Mouse (Mus musculus) brain, embryonic 14.5 days (tissue): ENCODE measurements at regions not wholly inside any gene's neighbourhood (a gene's known extent, or its start where the extent isn't known, plus 50 kb on each side); places are given as distances from the start of the nearest gene placed in this dataset.

Experiments
- CTCF ChIP-seq: fragments of 200-500 bp; IDR thresholded peaks from 2 replicates; pipeline ENCODE4 v1.5.1; 2012; ENCODE audit warnings: inconsistent platforms, mild to moderate bottlenecking, moderate library complexity, borderline replicate concordance; ENCODE audit not compliant: insufficient read depth, insufficient read length; ENCODE audit errors: extremely low read depth
- POLR2A ChIP-seq: fragments of 200-500 bp; IDR thresholded peaks from 2 replicates; pipeline ENCODE4 v1.6.1; 2012; ENCODE audit warnings: mild to moderate bottlenecking, inconsistent platforms, borderline replicate concordance; ENCODE audit not compliant: poor library complexity, insufficient read depth, insufficient read length, severe bottlenecking; ENCODE audit errors: extremely low read depth

DNA sequence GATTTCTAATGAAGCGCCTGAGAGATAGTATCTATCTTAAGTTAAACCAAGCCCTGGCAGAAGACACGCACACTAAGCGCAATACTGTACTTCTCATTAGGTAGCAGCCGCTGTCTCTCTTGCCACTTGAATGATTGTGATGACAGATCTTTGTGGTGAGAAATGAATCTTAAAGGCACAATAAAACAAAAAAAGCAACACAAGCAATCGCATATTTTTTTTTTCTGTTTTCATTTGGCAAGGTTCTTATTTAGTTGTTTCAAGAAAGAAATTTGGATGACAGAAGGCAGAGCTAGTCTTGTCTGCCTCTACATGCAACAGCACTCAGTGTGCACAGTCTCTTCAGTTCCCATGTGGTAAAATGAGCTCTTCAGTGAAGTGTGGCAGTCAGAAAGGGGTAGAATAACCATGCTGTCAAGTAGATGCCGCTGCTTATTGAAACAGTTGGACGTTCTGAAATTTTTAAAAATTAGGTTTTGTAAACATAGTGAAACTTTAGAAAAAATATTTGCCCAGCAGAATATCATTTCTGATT lies 372.2 kb downstream of the Rprm start:
- no peak for TF ChIP-seq CTCF
- no peak for TF ChIP-seq POLR2A
